Mouse (Mus musculus) lung, embryonic 14.5 days (tissue): ENCODE measurements around the gene Samm50. TPM values are rescaled to one million over a fixed set of nuclear protein-coding genes. Genes with fewer than 3 reads are reported as not detected.
A peak's percentile ranks its signal among the peaks of the same experiment; 100 is the strongest.

ENCODE experiments used
- ATAC-seq: fragments of 200-750 bp; cut with Nextera tagmentation; 2 replicates; pipeline ENCODE4 v1.8.0; 2017; ENCODE audit warnings: mild to moderate bottlenecking, moderate TSS enrichment, moderate library complexity; ENCODE audit not compliant: insufficient read depth
- DNase-seq: peaks from one replicate; pipeline ENCODE4 v3.0.0-alpha.2; 2015
- H3K27ac ChIP-seq: fragments of 300-500 bp; sonication (generic); 2 replicates; pipeline ENCODE4 v1.5.1; 2014; ENCODE audit warnings: low read depth, mild to moderate bottlenecking, moderate library complexity
- H3K27me3 ChIP-seq: fragments of 300-500 bp; sonication (generic); 2 replicates; pipeline ENCODE4 v1.6.1; 2014; ENCODE audit warnings: low read length, control low read depth; ENCODE audit not compliant: insufficient read depth
- H3K36me3 ChIP-seq: fragments of 300-500 bp; sonication (generic); 2 replicates; pipeline ENCODE4 v1.6.1; 2014; ENCODE audit warnings: control low read depth; ENCODE audit not compliant: insufficient read depth
- H3K4me1 ChIP-seq: fragments of 300-500 bp; sonication (generic); 2 replicates; pipeline ENCODE4 v1.6.1; 2014; ENCODE audit warnings: antibody characterized with exemption, control low read depth; ENCODE audit not compliant: insufficient read depth
- H3K4me2 ChIP-seq: fragments of 300-500 bp; sonication (generic); 2 replicates; pipeline ENCODE4 v1.6.1; 2014; ENCODE audit warnings: mild to moderate bottlenecking
- H3K4me3 ChIP-seq: fragments of 300-500 bp; sonication (generic); 2 replicates; pipeline ENCODE4 v1.5.1; 2014; ENCODE audit warnings: low read depth, low read length
- H3K9ac ChIP-seq: fragments of 300-500 bp; sonication (generic); 2 replicates; pipeline ENCODE4 v1.6.1; 2014
- H3K9me3 ChIP-seq: fragments of 300-500 bp; sonication (generic); 2 replicates; pipeline ENCODE4 v1.6.1; 2016; ENCODE audit warnings: low read depth, low read length, control low read depth
- CTCF ChIP-seq: IDR thresholded peaks from 2 replicates; pipeline ENCODE4 v1.5.1; 2016; ENCODE audit warnings: antibody characterized with exemption, low read depth
- WGBS: fragments of 180-500 bp; shearing (Covaris S2); extraction: QIAGEN DNeasy Blood & Tissue Kit; methylation state at CpG from one replicate; pipeline ENCODE4 v1.1.7; 2014; 5-methylcytosine and 5-hydroxymethylcytosine counted together
- microRNA-seq: library from miRNA; unstranded; fragments of <30 nt; microRNA quantifications from one replicate; pipeline ENCODE4, GENCODE M21; 2016; ENCODE audit warnings: borderline number of aligned reads
- polyA plus RNA-seq: library from polyadenylated mRNA; unstranded; fragments of >200 nt; fragmentation: Nextera tagmentation; extraction: Ambion mirVana; gene quantifications from 2 replicates; pipeline ENCODE4 v1.2.1, GENCODE M21; 2014

The Samm50 gene
- polyA plus RNA-seq, 1 experiment from 2014 or later: 78.4 TPM

GRCm38 (mm10) chr15:84260123-84260822 is 68.2 kb downstream of the Samm50 start:
- no peak overlapping the region for H3K27ac ChIP-seq
- H3K9ac ChIP-seq: no peak overlapping the region
- peak overlapping the region; percentile 22; the same call in 1 of the 2 replicates for H3K4me2 ChIP-seq
- no peak overlapping the region for H3K4me3 ChIP-seq
- DNase-seq: peak; percentile 90
- ATAC-seq: no peak
- no peaks in the 10 kb centered on the region for H3K36me3 ChIP-seq
- WGBS: 31% methylated on average over 22 of the region's 22 CpGs
- H3K27me3 ChIP-seq: no peaks in the 10 kb centered on the region
- H3K4me1 ChIP-seq: no peaks in the 10 kb centered on the region
- peak; percentile 91 for TF ChIP-seq CTCF
- no peaks in the 10 kb centered on the region for H3K9me3 ChIP-seq

- H3K27me3 ChIP-seq: no peaks in the 10 kb centered on the region
- DNase-seq (no peak), ATAC-seq (no peak)
- no peaks in the 10 kb centered on the region for H3K9me3 ChIP-seq
- no peak overlapping the region for H3K27ac ChIP-seq
- H3K4me1 ChIP-seq: no peaks in the 10 kb centered on the region
- no peak overlapping the region for H3K4me3 ChIP-seq
- no peak overlapping the region for H3K9ac ChIP-seq
- H3K36me3 ChIP-seq: no peaks in the 10 kb centered on the region
- WGBS: 91% methylated on average over 6 of the region's 6 CpGs
- no peak overlapping the region for H3K4me2 ChIP-seq
- no peak for TF ChIP-seq CTCF
Measured at GRCm38 (mm10) chr15:84262630-84263029, 70.6 kb downstream of the Samm50 start.

GRCm38 (mm10) chr15:84263573-84263972 is 71.5 kb downstream of the Samm50 start:
- H3K4me3 ChIP-seq: no peak overlapping the region
- TF ChIP-seq CTCF: no peak
- DNase-seq (no peak), ATAC-seq (no peak)
- H3K9me3 ChIP-seq: no peaks in the 10 kb centered on the region
- 36% methylated on average over 2 of the region's 2 CpGs for WGBS
- no peaks in the 10 kb centered on the region for H3K27me3 ChIP-seq
- no peak overlapping the region for H3K4me2 ChIP-seq
- H3K4me1 ChIP-seq: no peaks in the 10 kb centered on the region
- no peak overlapping the region for H3K9ac ChIP-seq
- H3K27ac ChIP-seq: no peak overlapping the region
- no peaks in the 10 kb centered on the region for H3K36me3 ChIP-seq

- Histone ChIP-seq H3K9ac (no peak overlapping the region), H3K9me3 (no peaks in the 10 kb centered on the region), H3K36me3 (no peaks in the 10 kb centered on the region), H3K27me3 (no peaks in the 10 kb centered on the region), H3K4me1 (no peaks in the 10 kb centered on the region), H3K4me2 (no peak overlapping the region), H3K4me3 (no peak overlapping the region), H3K27ac (no peak overlapping the region)
- TF ChIP-seq CTCF: no peak
- ATAC-seq (no peak), DNase-seq (no peak)
- WGBS: 63% methylated on average over 11 of the region's 11 CpGs
Measured at GRCm38 (mm10) chr15:84265141-84265540, 73.1 kb downstream of the Samm50 start.

- 56% methylated on average over 4 of the region's 4 CpGs for WGBS
- DNase-seq (no peak), ATAC-seq (no peak)
- no peaks in the 10 kb centered on the region for H3K9me3 ChIP-seq
- no peak overlapping the region for H3K9ac ChIP-seq
- TF ChIP-seq CTCF: no peak
- H3K27ac ChIP-seq: no peak overlapping the region
- no peak overlapping the region for H3K4me2 ChIP-seq
- H3K36me3 ChIP-seq: no peaks in the 10 kb centered on the region
- H3K27me3 ChIP-seq: no peaks in the 10 kb centered on the region
- H3K4me1 ChIP-seq: no peaks in the 10 kb centered on the region
- H3K4me3 ChIP-seq: no peak overlapping the region
Measured at GRCm38 (mm10) chr15:84266290-84266689, 74.2 kb downstream of the Samm50 start.

Small RNA genes lying within 50 kb of the gene (microRNA-seq; reads per million reads assigned to microRNA genes)
- gene Mir6392: not detected

Other genes with a start within 250 kb of the Samm50 start
- gene Efcab6, start 126.9 kb upstream of the Samm50 start, polyA plus RNA-seq: 0.33 and 0.77 TPM in 2 replicates
- 0.62 and 0.75 TPM in 2 replicates for gene Sult4a1, start 86.5 kb upstream of the Samm50 start, polyA plus RNA-seq
- not detected in 2 replicates for gene Pnpla5, start 69.1 kb upstream of the Samm50 start, polyA plus RNA-seq
- gene Pnpla3, start 24.4 kb upstream of the Samm50 start, polyA plus RNA-seq: 0.41 TPM in 1 of 2 replicates, not detected in the other
- gene Parvb, start 39.8 kb downstream of the Samm50 start, polyA plus RNA-seq: 5.3 and 5.4 TPM in 2 replicates
- gene Parvg, start 131.8 kb downstream of the Samm50 start, polyA plus RNA-seq: 1.5 and 1.7 TPM in 2 replicates